ENCODE assay signal across 10 mouse cellular contexts in genomic region chr8:111821199-111821598, GRCm38 (mm10). TPM values are rescaled to one million over a fixed set of nuclear protein-coding genes. Genes with fewer than 3 reads are reported as not detected.
A peak's percentile ranks its signal among the peaks of the same experiment; 100 is the strongest.
DNase-seq lines count a peak whose midpoint lies in the region; ATAC-seq and TF ChIP-seq lines count a peak whose summit lies in the region.
"Had no signal": no experiment of that assay in that cellular context is flagged by ENCODE, and none has a peak within 500 bp of the region (broad histone marks: within the 10 kb centered on the region; RNA-seq: fewer than 3 reads in every experiment).

No protein-coding gene starts in this region.

- TF ChIP-seq POLR2A in liver, adult 2 months (IDR thresholded peaks at IDR 0.05; ENCODE audit: extremely low read depth, insufficient read depth, low read length): no peak
- no peak for TF ChIP-seq POLR2A in thymus, adult 2 months (IDR thresholded peaks at IDR 0.05; ENCODE audit: control insufficient read depth, extremely low read depth, insufficient read depth, low read length, poor library complexity)

- WGBS in liver, adult 2 months: 75% methylated on average over 10 of the region's 10 CpGs
- WGBS in liver, embryonic 12.5 days (ENCODE audit: insufficient replicate concordance): 37% methylated on average over 10 of the region's 10 CpGs
- 4% methylated on average over 10 of the region's 10 CpGs for WGBS in thymus, adult 2 months

- no peak overlapping the region for H3K4me3 ChIP-seq in liver, adult 2 months (ENCODE audit: insufficient read depth, low read depth, low read length)
- H3K4me3 ChIP-seq in liver, embryonic 12.5 days: no peak overlapping the region
- no peak overlapping the region for H3K4me3 ChIP-seq in thymus, adult 2 months (ENCODE audit: control insufficient read depth, insufficient read depth, low read length)
- H3K4me3 ChIP-seq: embryonic facial prominence, embryonic 15.5 days; limb, embryonic 13.5 days had no signal

- no peaks in the 10 kb centered on the region for H3K27me3 ChIP-seq in liver, adult 2 months (ENCODE audit: control insufficient read depth, insufficient read depth, low read length)
- H3K27me3 ChIP-seq in liver, embryonic 12.5 days (replicated peaks): peaks cover 9% of the 10 kb centered on the region
- no peaks in the 10 kb centered on the region for H3K27me3 ChIP-seq in thymus, adult 2 months (ENCODE audit: control insufficient read depth, insufficient read depth, low read length)
- H3K27me3 ChIP-seq: embryonic facial prominence, embryonic 15.5 days; limb, embryonic 13.5 days had no signal

- ATAC-seq in liver, embryonic 12.5 days: no peak
- peak; percentile 96 for ATAC-seq in megakaryocyte progenitor cell, adult 5-6 weeks (replicated peaks; ENCODE audit: poor library complexity)

- no peaks in the 10 kb centered on the region; the same call in 1 of the 2 replicates for H3K79me2 ChIP-seq in liver, adult 2 months (ENCODE audit: control insufficient read depth, insufficient read depth, low read length)

- no peaks in the 10 kb centered on the region for H3K9me3 ChIP-seq in liver, embryonic 12.5 days (replicated peaks)
- H3K9me3 ChIP-seq: embryonic facial prominence, embryonic 15.5 days; limb, embryonic 13.5 days had no signal

- DNase-seq in liver, adult 2 months (ENCODE audit: extremely low read depth, low read depth, low spot score): no peak
- peak; percentile 85 for DNase-seq in T-cell, adult 2 months (ENCODE audit: low spot score)
- DNase-seq in thymus, adult 2 months: peak; percentile 60
- DNase-seq in right cerebral cortex, postnatal 36 days (ENCODE audit: low spot score in 2 of 2): no peak
- no peak for DNase-seq in layer of hippocampus, postnatal 14 days (ENCODE audit: low spot score in 2 of 2)
- no peak for DNase-seq in Muller cell, postnatal 12 days (ENCODE audit: inconsistent ontology term)

- no peak overlapping the region for H3K9ac ChIP-seq in liver, adult 2 months (ENCODE audit: low read depth, low read length)
- H3K9ac ChIP-seq in liver, embryonic 12.5 days: no peak overlapping the region
- H3K9ac ChIP-seq: embryonic facial prominence, embryonic 15.5 days; limb, embryonic 13.5 days had no signal

- no peak overlapping the region for H3K4me2 ChIP-seq in liver, embryonic 12.5 days
- H3K4me2 ChIP-seq: embryonic facial prominence, embryonic 15.5 days; limb, embryonic 13.5 days had no signal

- TF ChIP-seq CTCF in liver, adult 2 months (IDR thresholded peaks at IDR 0.05; ENCODE audit: low read depth, low read length): no peak
- no peak for TF ChIP-seq CTCF in thymus, adult 2 months (IDR thresholded peaks at IDR 0.05; ENCODE audit: borderline replicate concordance, control insufficient read depth, extremely low read depth, insufficient read depth, low read length, poor library complexity)

- H3K27ac ChIP-seq in liver, adult 2 months (replicated peaks; ENCODE audit: insufficient read depth, low read depth, low read length): peak overlapping the region; percentile 80; the same call in 1 of the 2 replicates
- no peak overlapping the region for H3K27ac ChIP-seq in liver, embryonic 12.5 days
- H3K27ac ChIP-seq in thymus, adult 2 months (ENCODE audit: control insufficient read depth, insufficient read depth, low read length): no peak overlapping the region
- H3K27ac ChIP-seq: limb, embryonic 13.5 days had no signal

- peaks cover 2% of the 10 kb centered on the region; the same call in 1 of the 2 replicates for H3K4me1 ChIP-seq in liver, adult 2 months (ENCODE audit: control insufficient read depth, insufficient read depth, low read length)
- H3K4me1 ChIP-seq in liver, embryonic 12.5 days: no peaks in the 10 kb centered on the region
- peaks cover 8% of the 10 kb centered on the region for H3K4me1 ChIP-seq in thymus, adult 2 months (replicated peaks; ENCODE audit: control insufficient read depth, insufficient read depth, low read length)
- H3K4me1 ChIP-seq: limb, embryonic 13.5 days had no signal

- H3K36me3 ChIP-seq in liver, adult 2 months (ENCODE audit: control insufficient read depth, insufficient read depth, low read length): peaks cover 5% of the 10 kb centered on the region; the same call in 1 of the 2 replicates
- H3K36me3 ChIP-seq in liver, embryonic 12.5 days: peaks cover 81% of the 10 kb centered on the region
- H3K36me3 ChIP-seq in thymus, adult 2 months (ENCODE audit: control insufficient read depth, insufficient read depth, low read length): no peaks in the 10 kb centered on the region

RNA-seq across cellular contexts. Expression of gene Cfdp1, which starts 32.9 kb away (rescaled TPM):
- total RNA-seq in liver, adult 2 months (2014; rRNA removed): 27.6 and 40.7 TPM in 2 replicates
- polyA plus RNA-seq in liver, adult 2 months (2012; rRNA removed): 3.8 and 4.6 TPM in 2 replicates
- 128 and 132 TPM in 2 replicates for polyA plus RNA-seq in liver, embryonic 12.5 days (2016; fragmentation: Nextera tagmentation; extraction: Ambion mirVana)
- total RNA-seq in megakaryocyte progenitor cell, adult 5-6 weeks (2015): 147 and 168 TPM in 2 replicates
- total RNA-seq in megakaryocyte progenitor cell, adult 5-6 weeks (2017): 176 and 251 TPM in 2 replicates
- 5.5 and 5.8 TPM in 2 replicates for polyA plus RNA-seq in thymus, adult 2 months (2012; rRNA removed)
- 10 to 100 TPM; 76.0 to 81.3 TPM for total RNA-seq in layer of hippocampus, postnatal 14 days (2021)

RNA-seq across cellular contexts. Expression of gene Tmem170, which starts 55.4 kb away (rescaled TPM):
- 5.0 and 7.9 TPM in 2 replicates for total RNA-seq in liver, adult 2 months (2014; rRNA removed)
- polyA plus RNA-seq in liver, adult 2 months (2012; rRNA removed): 3.3 and 3.8 TPM in 2 replicates
- 5.6 and 6.0 TPM in 2 replicates for polyA plus RNA-seq in liver, embryonic 12.5 days (2016; fragmentation: Nextera tagmentation; extraction: Ambion mirVana)
- 1.8 and 3.8 TPM in 2 replicates for total RNA-seq in megakaryocyte progenitor cell, adult 5-6 weeks (2015)
- 0.78 and 0.87 TPM in 2 replicates for total RNA-seq in megakaryocyte progenitor cell, adult 5-6 weeks (2017)
- 3.1 and 3.7 TPM in 2 replicates for polyA plus RNA-seq in thymus, adult 2 months (2012; rRNA removed)
- total RNA-seq in layer of hippocampus, postnatal 14 days (2021): 1 to 10 TPM; 3.5 to 4.4 TPM

Comparison
In these comparisons a context has a peak if more than half of its experiments do, and no peak if none do; other contexts are left out.
1. DNase-seq: peak in T-cell, adult 2 months (single experiment) and thymus, adult 2 months (single experiment); none in liver, adult 2 months (single experiment), right cerebral cortex, postnatal 36 days (0 of 2), layer of hippocampus, postnatal 14 days (0 of 2) and Muller cell, postnatal 12 days (single experiment).